Mouse (Mus musculus): ENCODE data around the gene Nrarp.

GRCm38 (mm10) chr2:25167481-25167880, 13.1 kb upstream of the Nrarp start:
- TF ChIP-seq CTCF (IDR thresholded peaks at IDR 0.05; ENCODE audit: low read depth, low read length) = no peak
- TF ChIP-seq POLR2A (IDR thresholded peaks at IDR 0.05; ENCODE audit: borderline replicate concordance, low read depth, low read length) = no peak
